Mouse (Mus musculus) midbrain, embryonic 15.5 days (tissue): Measurements from ENCODE around the gene Fasn. TPM values are rescaled to one million over a fixed set of nuclear protein-coding genes. Genes with fewer than 3 reads are reported as not detected.
"Not testable (repeated sequence)": the region's sequence is repeated elsewhere in the genome, so short reads cannot be mapped to it uniquely, and the experiment has no call there.

ENCODE experiments used
- ATAC-seq: fragments of 200-750 bp; cut with Nextera tagmentation; replicated peaks from 2 replicates; pipeline ENCODE4 v1.8.0; 2017; ENCODE audit warnings: moderate TSS enrichment
- H3K27ac ChIP-seq: fragments of 300-500 bp; sonication (generic); 2 replicates; pipeline ENCODE4 v1.5.1; 2015; ENCODE audit warnings: mild to moderate bottlenecking, inconsistent platforms
- H3K27me3 ChIP-seq: fragments of 300-500 bp; sonication (generic); replicated peaks from 2 replicates; pipeline ENCODE4 v1.6.1; 2015; ENCODE audit warnings: inconsistent platforms
- H3K36me3 ChIP-seq: fragments of 300-500 bp; sonication (generic); replicated peaks from 2 replicates; pipeline ENCODE4 v1.6.1; 2015; ENCODE audit warnings: inconsistent platforms
- H3K4me1 ChIP-seq: fragments of 300-500 bp; sonication (generic); 2 replicates; pipeline ENCODE4 v1.6.1; 2015; ENCODE audit warnings: inconsistent platforms
- H3K4me2 ChIP-seq: fragments of 300-500 bp; sonication (generic); 2 replicates; pipeline ENCODE4 v1.6.1; 2015; ENCODE audit warnings: inconsistent platforms, mild to moderate bottlenecking, moderate library complexity
- H3K4me3 ChIP-seq: fragments of 300-500 bp; sonication (generic); 2 replicates; pipeline ENCODE4 v1.5.1; 2015; ENCODE audit warnings: mild to moderate bottlenecking, inconsistent platforms
- H3K9ac ChIP-seq: fragments of 300-500 bp; sonication (generic); 2 replicates; pipeline ENCODE4 v1.6.1; 2015; ENCODE audit warnings: mild to moderate bottlenecking, inconsistent platforms
- H3K9me3 ChIP-seq: fragments of 300-500 bp; sonication (generic); 2 replicates; pipeline ENCODE4 v1.6.1; 2016; ENCODE audit warnings: inconsistent platforms
- WGBS: fragments of 180-500 bp; shearing (Covaris S2); methylation state at CpG from one replicate; pipeline ENCODE4 v1.1.7; 2015; ENCODE audit warnings: mixed read lengths; 5-methylcytosine and 5-hydroxymethylcytosine counted together
- polyA plus RNA-seq: library from polyadenylated mRNA; unstranded; fragments of >200 nt; fragmentation: Nextera tagmentation; extraction: Ambion mirVana; gene quantifications from 2 replicates; pipeline ENCODE4 v1.2.1, GENCODE M21; 2015

Fasn gene
- polyA plus RNA-seq, 1 experiment from 2014 or later, result 102 TPM

DNA sequence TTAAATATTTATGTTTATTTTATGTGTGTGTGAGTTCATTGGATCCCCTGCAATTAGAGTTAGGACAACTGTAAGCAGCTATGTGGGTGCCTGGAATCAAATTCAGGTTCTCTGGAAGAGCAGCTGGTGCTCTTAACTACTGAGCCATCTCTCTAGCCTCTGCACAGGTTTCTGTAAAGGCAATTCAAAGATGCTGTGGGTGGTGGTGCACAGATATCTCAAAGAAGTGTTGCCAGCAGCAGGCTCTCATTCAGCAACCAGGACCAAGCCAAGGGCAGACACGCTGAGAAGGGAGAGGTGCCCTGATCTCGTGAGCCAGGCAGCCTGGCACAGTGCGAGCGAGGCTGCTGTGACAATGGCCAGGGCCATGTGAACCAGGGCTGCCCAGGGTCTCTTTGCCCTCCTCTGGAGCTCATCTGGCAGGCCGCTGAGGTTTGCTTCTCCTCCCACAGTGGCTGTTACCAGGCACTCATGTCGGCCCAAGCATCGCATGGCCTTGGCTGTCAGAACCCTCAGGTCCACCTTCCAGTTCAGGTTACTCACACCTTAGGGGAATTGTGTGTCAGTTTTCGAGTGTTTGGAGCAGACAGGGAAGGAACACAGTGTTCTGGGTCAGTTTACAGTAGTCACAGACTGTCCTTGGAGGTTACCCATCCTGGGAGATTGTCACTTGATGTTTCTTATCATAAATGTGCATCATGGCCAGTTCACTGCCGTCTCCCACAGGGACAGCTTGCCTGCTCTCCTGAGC lies 22.6 kb upstream of the Fasn start:
- H3K9me3 ChIP-seq, result no peaks in the 10 kb centered on the region

DNA sequence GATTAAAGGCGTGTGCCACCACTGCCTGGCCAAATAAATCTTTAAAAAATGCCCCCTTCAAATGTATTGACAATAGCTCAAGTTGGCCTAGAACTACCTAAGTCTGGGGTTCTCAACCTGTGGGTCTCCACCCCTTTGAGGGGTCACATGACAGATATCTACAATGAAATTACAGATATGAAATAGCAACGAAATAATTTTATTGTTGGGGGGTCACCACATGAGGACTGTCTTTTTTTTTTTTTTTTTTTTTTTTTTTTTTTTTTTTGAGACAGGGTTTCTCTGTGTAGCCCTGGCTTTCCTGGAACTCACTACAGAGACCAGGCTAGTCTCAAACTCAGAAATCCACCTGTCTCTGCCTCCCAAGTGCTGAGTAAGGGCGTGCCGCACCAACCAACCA lies 20.0 kb upstream of the Fasn start:
- ATAC-seq, result no peak
- no peak overlapping the region for H3K27ac ChIP-seq
- H3K4me1 ChIP-seq, result no peaks in the 10 kb centered on the region
- no peaks in the 10 kb centered on the region for H3K27me3 ChIP-seq
- 92% methylated on average over 4 of the region's 4 CpGs for WGBS
- H3K9ac ChIP-seq, result no peak overlapping the region
- no peaks in the 10 kb centered on the region for H3K9me3 ChIP-seq
- H3K4me3 ChIP-seq, result no peak overlapping the region
- 0 out of 2 replicates have a peak, but pooled peaks cover 3% of the 10 kb centered on the region for H3K36me3 ChIP-seq
- H3K4me2 ChIP-seq, result no peak overlapping the region

More for the DNA sequence above, 22.6 kb upstream of the Fasn start:
- WGBS, result 91% methylated on average over 9 of the region's 9 CpGs
- H3K4me1 ChIP-seq, result no peaks in the 10 kb centered on the region
- H3K27me3 ChIP-seq, result no peaks in the 10 kb centered on the region
- no peak overlapping the region for H3K4me2 ChIP-seq
- no peak for ATAC-seq
- no peak overlapping the region for H3K4me3 ChIP-seq
- no peak overlapping the region for H3K9ac ChIP-seq
- 0 out of 2 replicates have a peak, but pooled peaks cover 3% of the 10 kb centered on the region for H3K36me3 ChIP-seq
- no peak overlapping the region for H3K27ac ChIP-seq

DNA sequence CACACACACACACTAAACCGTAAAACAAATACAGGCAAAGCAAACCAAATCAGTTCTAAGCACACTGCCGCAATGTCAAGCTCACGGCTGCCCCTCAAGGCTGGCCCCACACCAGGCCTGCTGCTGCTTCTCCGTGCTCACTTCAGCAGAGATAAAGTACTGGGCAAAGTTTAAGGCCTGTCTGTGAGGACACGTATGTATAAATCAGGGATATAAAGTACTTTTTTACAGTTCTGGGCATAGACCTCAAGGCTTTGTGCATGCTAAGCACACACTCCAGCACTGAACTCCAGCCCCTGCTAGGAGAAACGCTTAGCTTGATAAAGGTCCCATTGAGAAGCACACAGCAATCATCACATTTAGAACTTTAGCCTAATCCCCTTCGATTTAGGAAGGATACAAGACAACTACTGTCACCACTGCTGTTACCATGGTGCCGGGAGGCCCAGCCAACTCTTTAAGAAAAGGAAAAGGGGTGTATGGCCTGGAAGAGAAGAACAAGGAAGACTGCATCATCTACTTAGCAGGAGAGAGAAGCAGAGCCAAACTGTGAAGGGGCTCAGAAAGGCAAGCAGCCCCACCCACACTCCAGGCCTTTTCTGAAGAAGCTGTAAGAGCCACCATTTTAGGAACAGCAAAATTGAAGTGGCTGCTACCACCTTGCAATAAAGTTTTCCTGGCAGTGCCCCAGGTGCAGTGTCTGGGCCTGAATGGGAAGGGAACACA lies 9.4 kb upstream of the Fasn start:
- WGBS, result 24% methylated on average over 8 of the region's 8 CpGs
- peak; percentile 73 for ATAC-seq
- Histone ChIP-seq H3K27me3 (no peaks in the 10 kb centered on the region), H3K4me1 (no peaks in the 10 kb centered on the region), H3K4me2 (no peak overlapping the region), H3K36me3 (no peaks in the 10 kb centered on the region), H3K9ac (no peak overlapping the region), H3K27ac (peak overlapping the region; percentile 54), H3K9me3 (no peaks in the 10 kb centered on the region), H3K4me3 (no peak overlapping the region)

DNA sequence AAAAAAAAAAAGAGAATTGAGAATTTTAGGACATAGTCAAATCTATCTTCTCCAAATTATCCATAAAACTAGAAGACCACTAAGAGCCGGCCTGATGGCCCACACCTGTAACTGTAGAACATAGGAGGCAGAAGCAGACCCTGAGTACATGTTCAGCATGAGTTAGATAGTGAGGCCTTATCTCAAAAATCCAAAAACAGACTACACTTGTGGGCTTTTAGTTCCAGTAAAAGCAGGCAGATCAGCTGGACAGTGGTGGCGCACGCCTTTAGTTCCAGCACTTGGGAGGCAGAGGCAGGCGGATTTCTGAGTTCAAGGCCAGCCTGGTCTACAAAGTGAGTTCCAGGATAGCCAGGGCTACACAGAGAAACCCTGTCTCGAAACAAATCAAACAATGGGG lies 8.6 kb upstream of the Fasn start:
- H3K4me1 ChIP-seq, H3K9ac ChIP-seq, H3K9me3 ChIP-seq, H3K4me3 ChIP-seq, H3K4me2 ChIP-seq, ATAC-seq, H3K27me3 ChIP-seq, H3K36me3 ChIP-seq: not testable (repeated sequence)
- H3K27ac ChIP-seq, result peak overlapping the region; percentile 54
- WGBS, result 91% methylated on average over 5 of the region's 5 CpGs

DNA sequence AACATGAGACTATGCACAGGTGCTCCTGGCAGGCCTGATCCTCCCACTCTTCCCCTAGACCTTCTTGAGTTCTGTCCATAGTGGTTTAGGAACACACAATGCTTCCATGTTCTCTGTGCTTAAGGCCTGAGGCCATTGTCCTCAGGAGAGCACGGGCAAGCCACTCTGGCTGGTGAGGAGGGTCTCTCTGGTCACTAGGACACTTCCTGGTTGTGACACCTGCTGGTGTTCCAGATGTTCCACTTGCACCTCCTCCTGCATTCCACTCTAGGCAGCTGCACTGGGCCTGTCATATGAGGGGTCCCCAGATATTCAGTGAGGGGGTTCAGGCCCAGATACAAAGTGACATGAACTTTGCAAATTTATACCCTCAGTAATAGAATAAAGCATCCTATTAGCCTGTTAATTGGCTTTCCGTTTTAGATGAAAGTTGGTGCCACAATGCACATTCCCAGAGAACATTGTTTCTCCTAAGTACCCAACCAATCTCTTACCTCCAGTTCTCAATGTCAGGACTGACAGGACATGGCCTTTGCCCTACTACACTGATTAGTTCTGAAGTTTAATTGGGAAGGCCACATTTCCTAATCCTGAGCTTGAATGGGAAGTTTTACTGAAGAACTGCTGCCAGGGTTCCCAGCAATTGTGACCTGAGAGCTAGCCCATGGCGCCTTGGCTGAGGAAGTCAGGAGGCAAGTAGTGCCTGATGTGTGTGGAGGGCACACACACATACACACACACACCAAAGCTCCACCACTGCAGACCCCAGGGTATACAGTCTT lies 7.5 kb upstream of the Fasn start:
- H3K27ac ChIP-seq, result no peak overlapping the region
- no peaks in the 10 kb centered on the region for H3K36me3 ChIP-seq
- no peaks in the 10 kb centered on the region for H3K27me3 ChIP-seq
- no peaks in the 10 kb centered on the region for H3K9me3 ChIP-seq
- no peak for ATAC-seq
- no peaks in the 10 kb centered on the region for H3K4me1 ChIP-seq
- no peak overlapping the region for H3K9ac ChIP-seq
- WGBS, result 91% methylated on average over 3 of the region's 3 CpGs
- H3K4me3 ChIP-seq, result no peak overlapping the region
- no peak overlapping the region for H3K4me2 ChIP-seq

DNA sequence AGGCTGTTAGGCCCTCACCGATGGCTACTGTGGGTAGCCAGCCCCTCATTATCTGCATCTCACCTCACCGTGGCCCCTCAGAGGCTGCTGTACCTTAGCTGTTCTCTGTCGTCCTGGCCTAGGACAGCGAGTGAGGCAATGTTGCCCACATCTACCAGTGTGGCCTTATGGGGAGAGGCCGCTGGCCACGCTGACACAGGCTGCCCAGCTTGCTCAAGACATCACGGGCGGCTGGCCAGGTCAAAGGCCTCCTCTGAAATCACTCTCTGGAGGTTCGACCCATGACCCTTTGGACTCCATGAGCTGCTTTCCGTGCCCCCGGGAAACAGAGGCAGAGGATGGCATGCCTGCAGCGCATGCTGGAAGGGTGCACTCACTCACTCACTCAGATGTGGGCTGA lies 6.3 kb upstream of the Fasn start:
- no peaks in the 10 kb centered on the region for H3K36me3 ChIP-seq
- H3K9ac ChIP-seq, result no peak overlapping the region
- ATAC-seq, result no peak
- H3K27me3 ChIP-seq, result no peaks in the 10 kb centered on the region
- no peaks in the 10 kb centered on the region for H3K9me3 ChIP-seq
- WGBS, result 83% methylated on average over 12 of the region's 12 CpGs
- no peak overlapping the region for H3K4me3 ChIP-seq
- H3K4me2 ChIP-seq, result no peak overlapping the region
- no peak overlapping the region for H3K27ac ChIP-seq
- H3K4me1 ChIP-seq, result peaks cover 8% of the 10 kb centered on the region

DNA sequence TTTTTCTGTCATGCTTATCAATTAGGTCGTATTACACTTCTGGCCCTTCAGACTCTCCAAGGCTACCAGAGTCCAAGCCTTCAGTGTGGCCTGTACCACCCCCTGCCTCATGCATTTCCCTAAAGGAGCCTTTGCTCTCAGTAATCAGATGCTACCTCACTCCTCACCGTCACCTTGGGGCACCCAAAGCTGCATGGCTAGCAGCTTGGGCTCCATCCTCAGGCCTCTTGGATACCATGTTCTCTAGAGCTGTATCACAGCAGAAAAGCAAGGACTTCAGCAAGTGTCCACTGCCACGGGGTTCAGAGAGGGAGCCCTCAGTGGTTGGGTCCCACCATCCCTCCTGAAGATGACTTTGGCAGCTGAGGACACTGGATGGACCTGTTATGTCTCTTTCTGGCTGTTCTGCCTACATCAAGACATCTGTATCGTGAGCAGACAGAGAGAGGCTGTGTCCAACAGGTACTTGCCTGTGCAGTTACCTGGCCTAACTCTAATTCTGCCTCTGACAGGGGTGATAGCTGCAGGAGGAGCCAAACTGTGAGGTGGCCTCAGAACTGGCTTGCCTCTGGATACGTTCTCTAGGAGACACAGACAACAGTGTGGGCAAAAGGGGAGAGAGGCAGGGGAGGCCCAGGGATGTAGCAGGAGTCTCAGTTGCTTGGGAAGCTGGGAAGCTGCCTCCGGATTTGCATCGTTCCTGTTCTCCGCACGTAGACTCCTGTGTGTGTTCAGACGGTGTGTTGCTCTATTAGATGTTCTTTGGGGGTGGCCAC lies 5.6 kb upstream of the Fasn start:
- WGBS, result 87% methylated on average over 10 of the region's 10 CpGs
- no peak for ATAC-seq
- Histone ChIP-seq H3K27ac (no peak overlapping the region), H3K4me1 (peaks cover 16% of the 10 kb centered on the region), H3K27me3 (no peaks in the 10 kb centered on the region), H3K4me2 (no peak overlapping the region), H3K9ac (no peak overlapping the region), H3K36me3 (no peaks in the 10 kb centered on the region), H3K4me3 (no peak overlapping the region), H3K9me3 (no peaks in the 10 kb centered on the region)

DNA sequence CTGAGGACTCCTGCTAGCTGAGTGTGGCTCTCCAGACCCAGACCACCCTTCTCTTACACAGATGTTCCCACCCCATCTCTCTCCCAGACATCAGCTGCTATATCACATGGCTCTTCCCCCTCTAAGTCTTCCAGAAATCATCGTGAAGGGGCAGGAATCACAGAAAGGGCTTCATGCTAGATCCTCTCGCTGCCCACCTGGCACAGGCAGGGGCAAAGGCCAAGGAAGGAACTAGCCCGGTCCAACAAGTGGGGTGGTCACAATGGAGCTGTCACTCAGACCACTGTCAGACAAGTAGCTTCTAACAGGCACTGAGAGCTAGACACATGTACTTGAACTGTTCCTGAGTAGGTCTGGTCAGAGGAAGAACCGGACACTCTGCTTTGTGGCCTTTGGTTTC lies 4.1 kb upstream of the Fasn start:
- Histone ChIP-seq H3K9ac (no peak overlapping the region), H3K4me3 (no peak overlapping the region), H3K9me3 (no peaks in the 10 kb centered on the region), H3K4me2 (no peak overlapping the region), H3K36me3 (no peaks in the 10 kb centered on the region), H3K27me3 (no peaks in the 10 kb centered on the region), H3K4me1 (peaks cover 17% of the 10 kb centered on the region), H3K27ac (no peak overlapping the region)
- ATAC-seq, result no peak
- WGBS, result 70% methylated on average over 4 of the region's 4 CpGs

DNA sequence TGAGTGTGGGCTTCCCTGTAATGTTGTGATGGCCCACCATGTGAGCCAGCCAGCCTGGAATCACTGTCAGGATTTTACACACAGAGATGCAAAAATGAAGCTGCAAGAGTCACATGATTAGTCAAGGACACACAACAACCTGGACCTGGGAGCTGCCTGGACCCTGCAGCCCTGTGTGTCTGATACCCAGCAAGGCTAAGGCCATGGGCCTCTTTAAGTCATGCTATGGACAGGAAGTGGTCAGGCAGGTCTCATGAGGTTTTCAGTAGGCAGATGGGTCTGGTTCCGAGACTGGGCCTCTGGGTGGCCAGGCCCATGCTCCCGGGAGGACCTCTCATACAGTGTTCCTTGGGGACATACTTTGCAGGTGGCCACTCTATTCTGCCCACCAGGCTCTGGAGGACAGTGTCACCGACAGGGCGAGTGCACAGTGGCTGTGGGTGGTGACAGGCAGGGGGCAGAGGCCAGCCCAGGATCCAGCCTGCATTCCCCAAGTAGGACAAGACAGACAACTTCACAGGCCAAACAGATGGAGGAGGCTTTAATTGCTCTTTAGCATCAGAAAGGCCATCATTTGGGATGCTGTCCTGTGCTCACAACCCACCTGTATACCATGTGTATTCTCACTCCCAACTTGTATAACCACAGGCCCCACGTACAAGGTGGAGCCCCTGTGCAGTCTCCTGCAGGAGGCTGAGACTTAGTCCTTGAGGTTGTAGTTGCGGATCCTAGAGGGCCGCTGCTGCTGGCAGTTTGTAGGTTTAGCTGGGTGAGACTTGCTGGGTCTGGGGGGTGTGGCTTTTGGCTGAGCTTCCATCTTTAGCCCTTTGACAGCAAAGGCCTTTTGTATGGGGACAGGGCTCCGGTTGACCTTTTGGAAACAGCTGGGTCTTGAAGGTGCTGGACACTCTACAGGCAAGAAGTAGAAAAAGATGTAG lies 1.9 kb upstream of the Fasn start:
- Histone ChIP-seq H3K9ac (0 out of 2 replicates have a peak overlapping the region, but pooled peaks have one; percentile 57), H3K27me3 (no peaks in the 10 kb centered on the region)

DNA sequence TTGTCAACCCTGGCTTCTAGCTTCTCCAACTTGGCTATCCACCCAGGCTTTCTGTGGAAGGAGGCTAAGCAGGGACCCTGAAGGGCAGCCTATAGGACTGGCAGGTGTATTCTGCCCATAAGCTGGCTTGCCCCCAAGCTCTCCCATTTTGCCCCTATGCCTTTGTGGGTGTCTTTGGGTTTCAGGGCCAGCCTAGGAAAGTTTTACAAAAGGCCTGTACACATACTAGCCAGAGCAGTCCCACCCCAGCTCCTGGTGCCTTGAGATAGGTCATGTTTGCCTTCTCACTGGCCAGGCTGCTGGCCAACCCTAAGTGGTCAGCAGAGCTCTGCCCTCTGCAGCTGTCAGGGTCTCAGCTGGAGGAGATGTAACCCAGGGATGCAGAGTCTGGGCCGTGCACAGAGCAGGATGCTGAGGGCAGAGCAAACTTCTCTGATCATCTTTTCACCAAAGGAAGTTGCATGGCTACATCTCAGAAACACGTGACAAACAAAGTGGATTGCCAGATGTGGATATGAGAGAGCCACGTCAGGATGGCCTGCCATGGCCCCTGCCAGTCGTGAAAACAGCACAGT lies 1.0 kb upstream of the Fasn start:
- WGBS, result 41% methylated on average over 4 of the region's 4 CpGs
- ATAC-seq, result no peak
- Histone ChIP-seq H3K4me3 (peak overlapping the region; percentile 56), H3K27ac (peak overlapping the region; percentile 99), H3K27me3 (no peaks in the 10 kb centered on the region), H3K9me3 (no peaks in the 10 kb centered on the region), H3K36me3 (0 out of 2 replicates have a peak, but pooled peaks cover 6% of the 10 kb centered on the region), H3K9ac (peak overlapping the region; percentile 57), H3K4me2 (peak overlapping the region; percentile 90), H3K4me1 (peaks cover 45% of the 10 kb centered on the region)

More for the DNA sequence above, 1.9 kb upstream of the Fasn start:
- Histone ChIP-seq H3K36me3 (no peaks in the 10 kb centered on the region), H3K27ac (peak overlapping the region; percentile 99), H3K4me3 (no peak overlapping the region), H3K9me3 (no peaks in the 10 kb centered on the region), H3K4me2 (no peak overlapping the region), H3K4me1 (peaks cover 36% of the 10 kb centered on the region)
- ATAC-seq, result no peak
- WGBS, result 82% methylated on average over 8 of the region's 8 CpGs
